Mouse (Mus musculus) skeletal muscle tissue, adult 2 months (tissue): ENCODE results near the gene St7.
"Not testable (repeated sequence)": the region's sequence is repeated elsewhere in the genome, so short reads cannot be mapped to it uniquely, and the experiment has no call there.

ENCODE experiments used
- DNase-seq: peaks from one replicate; pipeline ENCODE4 v3.0.0-alpha.2; 2012; ENCODE audit warnings: low read depth, low spot score

The St7 gene

DNA sequence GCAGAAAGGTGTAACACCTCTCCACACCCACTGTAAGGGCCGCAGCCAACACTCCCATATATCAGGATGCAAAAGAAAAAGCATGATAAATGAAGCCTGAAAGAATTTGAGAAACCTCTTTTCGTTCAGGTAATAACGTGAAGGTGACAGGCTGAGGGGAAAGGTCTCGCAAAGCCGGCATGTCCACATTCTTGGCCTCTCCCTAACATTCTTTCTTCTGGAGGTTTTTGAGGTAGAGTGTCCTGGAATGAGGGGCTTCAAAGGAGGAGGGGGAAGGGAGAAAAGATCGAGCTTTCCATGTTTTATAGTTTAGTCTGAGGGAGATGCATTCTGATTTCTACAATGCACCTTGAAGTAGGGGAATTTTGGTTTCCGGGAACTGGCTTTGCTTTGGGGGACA lies at the start of gene St7:
St7 (plus strand) TSS at position 287 of the 400 bp plus-strand sequence.
- no peak for DNase-seq

DNA sequence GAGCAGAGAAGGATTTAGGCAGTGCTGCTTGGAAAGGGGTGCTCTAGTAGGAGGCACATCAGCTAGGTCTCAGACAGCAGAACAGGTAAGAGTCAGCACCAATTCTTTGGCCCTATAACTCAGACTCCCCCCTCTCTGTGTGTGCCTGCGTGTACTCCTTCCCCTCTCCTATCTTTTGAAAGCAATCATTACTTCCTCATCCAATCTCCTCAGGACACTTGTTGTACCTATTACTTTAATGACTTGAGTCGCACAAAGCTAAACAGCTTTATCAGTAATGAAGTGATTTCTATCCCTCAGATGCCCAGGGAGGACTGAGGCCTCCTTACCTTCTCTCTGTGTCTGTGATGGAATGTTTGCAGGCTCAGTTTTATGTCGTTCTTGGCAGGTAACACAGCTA lies 46.6 kb upstream of the St7 start:
- no peak for DNase-seq

DNA sequence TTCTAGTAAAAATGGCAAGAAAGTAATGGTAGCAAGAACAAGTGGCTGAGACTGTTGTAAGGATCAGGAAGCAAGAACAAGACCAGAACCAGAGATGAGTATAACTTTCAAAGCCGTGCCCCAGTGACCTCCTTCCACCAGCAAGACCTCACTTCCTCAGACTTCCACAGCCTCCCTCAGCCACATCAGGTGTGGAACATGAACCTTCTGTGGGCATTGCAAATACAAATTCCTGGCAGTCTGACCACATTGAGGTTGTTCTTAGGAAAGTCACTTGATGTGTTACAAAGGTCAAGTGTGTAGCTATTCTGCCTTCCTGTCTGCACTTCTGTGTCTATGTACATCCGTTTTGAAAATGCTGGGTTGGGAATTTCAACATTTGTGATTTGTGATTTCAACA lies 40.6 kb upstream of the St7 start:
- DNase-seq: no peak

DNA sequence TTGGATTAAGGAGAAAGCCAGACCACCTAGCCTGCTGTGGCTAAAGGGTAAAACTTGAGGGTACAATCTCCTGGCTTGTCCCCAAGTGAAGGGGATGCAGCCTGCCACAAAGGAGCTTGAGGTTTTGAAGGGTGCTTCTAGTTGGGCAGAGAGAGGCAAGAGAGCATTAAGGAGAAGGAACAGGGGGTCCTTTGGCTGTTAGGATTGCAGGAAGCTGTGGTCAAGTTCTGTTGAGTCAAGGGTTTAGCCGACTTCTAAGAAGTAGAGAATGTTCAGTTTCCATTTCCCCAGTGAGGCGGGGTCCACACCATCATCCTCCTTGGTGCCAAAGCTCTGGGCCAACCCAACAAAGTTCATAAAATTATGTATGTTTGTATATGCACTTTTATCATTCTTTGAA lies 37.7 kb upstream of the St7 start:
- no peak for DNase-seq

DNA sequence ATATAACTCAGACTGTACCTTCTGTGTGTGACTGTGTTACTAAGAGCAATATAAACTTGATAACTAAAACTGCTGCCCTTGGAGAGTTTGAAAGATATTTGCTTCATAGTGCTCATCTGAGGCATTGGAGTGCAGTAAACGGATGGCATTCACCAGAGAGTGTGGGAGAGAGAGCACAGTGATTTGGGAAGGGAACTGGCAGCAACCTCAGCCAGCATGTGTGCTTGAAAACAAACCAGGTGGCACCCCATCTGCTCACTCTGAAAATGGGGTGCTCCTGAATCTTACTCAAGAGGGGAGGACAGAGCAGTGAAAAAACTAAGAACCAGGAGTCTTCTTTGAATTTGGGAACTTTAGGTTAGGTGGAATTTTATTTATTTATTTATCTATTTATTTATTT lies 35.4 kb upstream of the St7 start:
- no peak for DNase-seq

DNA sequence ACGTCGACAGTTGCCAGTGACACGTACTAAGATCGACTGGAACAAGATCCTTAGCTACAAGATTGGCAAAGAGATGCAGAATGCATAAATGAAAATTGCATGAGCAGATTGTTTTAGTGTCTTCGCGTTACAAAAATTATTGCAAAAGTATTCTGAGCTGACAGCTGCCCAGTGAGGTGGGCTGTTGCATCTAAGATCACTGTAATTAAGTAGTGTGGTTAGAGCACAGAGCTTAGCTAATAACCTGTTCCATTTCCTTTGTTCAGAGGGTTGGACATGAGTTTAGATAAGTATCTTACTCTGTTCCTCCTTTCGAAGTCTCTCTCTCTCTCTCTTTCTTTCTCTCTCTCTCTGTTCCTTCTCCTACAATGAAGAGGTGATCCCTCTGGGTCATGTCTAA lies 27.4 kb upstream of the St7 start:
- no peak for DNase-seq

DNA sequence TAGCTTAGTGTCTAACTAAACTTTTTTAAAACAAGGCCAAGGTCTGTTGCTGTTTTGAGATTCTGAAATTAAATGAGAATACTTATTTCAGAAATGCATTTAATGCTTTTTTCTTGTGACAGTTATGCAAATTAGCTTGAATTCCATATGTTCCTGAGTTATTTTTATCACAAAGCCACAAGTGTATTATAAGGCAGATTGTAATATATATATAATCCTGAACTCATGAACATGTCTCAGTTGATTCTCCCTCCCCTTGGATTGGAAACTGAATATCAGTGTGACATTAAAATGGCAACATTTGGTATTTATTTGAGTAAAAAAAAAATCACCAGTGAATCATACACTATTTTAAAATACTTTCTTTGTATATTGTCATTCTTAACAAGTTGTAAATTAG lies 26.7 kb upstream of the St7 start:
- no peak for DNase-seq

DNA sequence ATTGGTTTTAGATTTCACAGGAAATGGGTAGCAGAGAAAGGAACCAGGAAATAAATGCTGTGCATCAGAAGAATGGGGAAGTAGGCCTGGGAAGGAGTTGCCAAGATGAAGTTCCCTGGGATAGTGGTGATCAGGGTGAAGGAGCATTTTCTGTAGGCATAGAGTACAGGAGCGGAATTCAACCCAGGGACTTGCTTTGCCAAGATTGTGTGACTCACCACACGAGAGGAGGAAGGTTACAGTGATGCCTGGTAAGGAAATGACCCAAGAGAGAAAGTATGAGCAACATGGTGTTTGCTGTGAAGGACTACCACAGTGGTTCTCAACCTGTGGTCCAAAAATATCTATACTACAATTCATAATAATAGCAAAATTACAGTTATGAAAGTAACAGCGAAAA lies 24.9 kb upstream of the St7 start:
- no peak for DNase-seq

DNA sequence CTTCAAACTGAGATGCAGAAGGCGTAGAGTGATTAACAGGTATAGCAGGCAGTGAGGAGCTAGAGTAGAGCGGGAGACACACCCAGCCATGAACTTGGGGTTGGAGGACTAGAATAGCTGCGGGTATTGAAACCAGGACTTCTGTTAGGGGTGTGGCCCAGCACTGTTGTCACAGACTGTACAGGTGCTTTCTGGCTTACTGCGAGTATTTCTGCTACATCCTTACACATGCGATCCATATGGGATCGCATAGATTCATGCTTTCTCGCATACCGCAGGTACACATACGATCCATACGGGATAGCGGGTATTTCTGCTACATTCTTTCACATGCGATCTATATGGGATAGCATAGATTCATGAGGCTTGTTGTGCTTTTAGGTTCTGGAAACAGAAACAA lies 24.4 kb upstream of the St7 start:
- DNase-seq: no peak

DNA sequence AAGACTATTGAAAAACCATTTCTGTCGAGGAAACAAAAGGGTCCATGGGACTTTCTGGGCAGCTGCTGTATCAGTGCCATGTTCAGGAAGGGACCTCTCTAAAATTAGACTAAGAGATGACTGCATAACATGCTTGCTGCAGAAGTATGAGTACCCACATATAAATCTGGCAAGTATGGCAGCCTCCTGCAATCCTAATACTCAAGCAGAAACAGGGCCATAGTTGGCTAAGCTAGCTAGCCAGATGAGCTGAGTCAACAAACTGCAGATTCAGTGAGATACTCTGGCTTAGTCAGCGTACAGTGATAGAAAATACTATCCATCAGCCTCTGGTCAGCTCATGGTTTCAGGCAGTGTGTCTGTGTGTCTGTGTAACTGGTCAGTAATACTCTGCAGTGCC lies 22.9 kb upstream of the St7 start:
- peak; percentile 28 for DNase-seq

DNA sequence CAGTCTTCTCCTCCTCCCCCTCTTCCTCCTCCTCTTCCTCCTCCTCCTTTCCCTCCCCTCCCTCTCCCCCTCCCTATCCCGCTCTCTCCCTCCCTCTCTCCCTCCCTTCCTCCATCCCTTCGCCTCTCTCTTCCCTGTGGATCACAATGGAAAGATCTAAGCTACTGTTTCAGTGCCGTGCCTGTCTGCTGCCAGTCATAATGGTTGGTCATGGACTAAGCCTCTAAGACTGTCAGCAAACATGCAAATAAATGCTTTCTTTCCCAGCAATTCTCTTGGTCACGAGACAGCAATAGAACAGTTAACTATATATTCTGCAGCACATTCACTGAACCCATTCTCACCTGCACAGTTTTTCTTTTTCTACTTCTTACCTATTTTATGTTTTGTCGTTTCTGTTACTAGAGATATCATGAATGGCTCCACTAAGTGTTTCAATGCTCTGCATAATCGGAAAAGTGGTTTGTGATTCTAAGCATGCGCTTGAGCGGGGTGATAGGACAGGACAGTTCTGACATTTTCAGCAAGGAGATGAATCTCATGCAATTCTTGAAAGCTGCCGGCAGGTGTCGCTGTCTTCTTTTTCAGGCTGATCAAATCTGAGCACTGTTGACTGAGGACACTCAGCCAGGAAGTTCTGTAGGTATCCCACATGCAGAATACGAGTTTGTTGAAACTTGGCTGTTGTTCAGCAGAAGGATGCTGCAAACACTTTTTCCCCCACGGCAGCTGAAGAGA lies 17.5 kb upstream of the St7 start:
- DNase-seq: peak; percentile 64

DNA sequence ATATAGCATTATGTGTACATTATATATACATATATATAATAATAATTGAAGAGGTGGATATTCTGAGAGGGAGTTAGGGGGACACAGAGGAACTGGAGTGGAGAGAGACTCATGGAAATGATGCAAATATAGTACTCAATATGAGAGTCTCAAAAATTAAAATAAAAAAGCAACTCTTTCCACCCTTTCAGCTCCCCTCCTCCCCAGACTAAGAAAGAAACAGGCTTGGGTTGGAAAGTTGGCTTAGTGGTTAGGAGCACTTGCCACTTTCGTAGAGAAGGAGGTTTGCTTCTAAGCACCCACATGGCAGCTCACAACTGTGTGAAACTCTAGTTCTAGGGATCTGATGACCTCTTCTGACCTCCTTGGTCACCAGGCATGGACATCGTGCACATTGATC lies 15.7 kb upstream of the St7 start:
- no peak for DNase-seq

DNA sequence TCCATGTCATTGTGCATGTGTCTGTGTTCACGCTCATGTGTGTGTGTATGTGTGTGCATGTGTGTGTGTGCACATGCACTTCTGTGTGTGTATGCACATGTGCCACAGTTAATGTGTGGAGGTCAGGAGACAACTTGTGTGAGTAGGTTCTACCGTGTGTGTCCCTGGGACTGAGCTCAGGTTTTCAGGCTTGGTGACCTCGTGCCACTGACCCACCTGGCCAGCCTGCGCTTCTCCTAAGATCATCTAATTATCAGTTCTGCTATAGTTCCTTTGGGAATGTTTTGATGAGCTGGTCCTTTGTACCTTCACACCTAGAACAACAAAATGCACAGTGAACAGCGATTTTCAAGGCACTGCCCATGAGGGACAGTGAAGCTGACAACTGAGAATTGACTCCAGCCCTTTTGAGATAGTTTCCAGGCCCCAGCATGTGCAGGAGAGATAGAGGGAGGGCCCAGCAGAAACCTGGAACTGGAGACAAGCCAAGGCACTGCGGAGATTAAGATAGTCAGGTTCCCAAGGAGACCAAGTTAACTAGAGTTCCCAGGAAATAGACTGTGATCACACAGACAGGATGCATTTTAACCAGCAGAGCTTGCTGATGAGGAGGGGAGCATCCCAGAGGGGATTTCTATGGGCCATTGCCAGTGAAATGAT lies 12.3 kb upstream of the St7 start:
- no peak for DNase-seq

DNA sequence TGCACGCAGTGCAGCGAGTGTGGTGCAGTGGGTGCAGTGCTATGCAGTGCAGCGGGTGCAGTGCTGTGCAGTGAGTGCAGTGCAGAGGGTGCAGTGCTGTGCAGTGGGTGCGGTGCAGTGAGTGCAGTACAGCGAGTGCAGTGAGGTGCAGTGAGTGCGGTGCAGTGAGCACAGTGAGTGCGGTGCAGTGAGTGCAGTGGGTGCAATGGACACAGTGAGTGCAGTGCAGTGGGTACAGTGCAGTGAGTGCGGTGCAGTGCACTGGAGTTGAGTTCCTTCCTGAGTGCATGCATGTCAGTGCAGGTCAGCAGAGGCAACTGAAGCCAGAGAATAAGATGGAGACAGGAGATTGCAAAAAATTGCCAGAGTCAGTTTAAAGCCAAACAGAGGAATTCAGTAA lies 10.9 kb upstream of the St7 start:
- DNase-seq: no peak

DNA sequence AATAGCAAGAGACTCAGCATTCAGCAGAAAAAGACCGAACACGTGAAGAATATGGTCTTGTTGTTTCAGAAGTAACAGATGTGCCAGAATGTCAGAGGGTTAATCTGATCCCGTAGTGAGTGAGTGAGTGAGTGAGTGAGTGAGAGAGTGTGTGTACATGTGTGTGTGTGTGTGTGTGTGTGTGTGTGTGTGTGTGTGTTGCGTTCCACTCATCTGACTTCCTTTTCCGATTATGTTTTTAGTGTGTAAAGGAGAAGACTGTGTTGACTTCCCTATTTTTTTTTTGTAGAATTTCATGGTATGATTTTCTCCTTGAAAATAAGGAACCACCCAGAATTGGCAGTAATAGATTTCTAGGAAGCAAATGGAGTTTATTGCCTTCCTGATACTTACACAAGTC lies 4.1 kb upstream of the St7 start:
- no peak for DNase-seq

DNA sequence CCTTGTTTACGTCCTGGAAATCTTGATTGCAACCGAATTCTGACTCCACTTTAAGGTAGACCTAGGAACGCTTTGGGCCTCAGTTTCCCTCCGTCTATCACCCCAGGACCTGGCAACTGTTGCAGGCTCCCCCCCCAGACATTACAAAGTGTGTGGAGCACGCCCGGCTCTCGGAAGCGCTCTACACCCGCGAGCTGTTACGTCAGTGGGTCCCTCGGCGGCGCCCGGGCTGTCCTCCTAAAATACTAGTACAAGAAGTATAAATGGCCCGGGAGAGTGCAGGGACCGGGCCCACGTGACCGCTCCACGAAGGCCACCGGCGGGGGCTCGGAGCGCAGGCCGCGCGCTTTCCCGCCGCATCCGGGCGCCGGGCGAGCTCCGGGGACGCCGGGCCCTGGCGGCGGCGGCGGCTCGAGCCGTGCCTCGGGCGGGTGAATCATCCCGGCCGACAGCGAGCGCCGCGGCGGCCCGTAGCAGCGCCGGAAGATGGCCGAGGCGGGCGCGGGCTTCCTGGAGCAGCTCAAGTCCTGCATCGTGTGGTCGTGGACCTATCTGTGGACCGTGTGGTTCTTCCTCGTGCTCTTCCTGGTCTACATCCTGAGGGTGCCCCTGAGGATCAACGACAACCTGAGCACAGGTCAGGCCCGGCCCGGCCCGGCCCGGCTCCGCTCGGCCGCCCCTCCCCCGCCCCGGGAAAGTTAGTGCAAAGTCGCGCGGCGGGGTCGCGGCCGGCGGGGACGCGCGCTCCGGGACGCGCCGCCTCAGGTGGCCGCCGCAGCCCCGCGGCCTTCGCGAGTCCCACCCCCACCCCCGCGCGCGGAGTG lies 1.2 kb downstream of the St7 start:
- peak; percentile 56 for DNase-seq

DNA sequence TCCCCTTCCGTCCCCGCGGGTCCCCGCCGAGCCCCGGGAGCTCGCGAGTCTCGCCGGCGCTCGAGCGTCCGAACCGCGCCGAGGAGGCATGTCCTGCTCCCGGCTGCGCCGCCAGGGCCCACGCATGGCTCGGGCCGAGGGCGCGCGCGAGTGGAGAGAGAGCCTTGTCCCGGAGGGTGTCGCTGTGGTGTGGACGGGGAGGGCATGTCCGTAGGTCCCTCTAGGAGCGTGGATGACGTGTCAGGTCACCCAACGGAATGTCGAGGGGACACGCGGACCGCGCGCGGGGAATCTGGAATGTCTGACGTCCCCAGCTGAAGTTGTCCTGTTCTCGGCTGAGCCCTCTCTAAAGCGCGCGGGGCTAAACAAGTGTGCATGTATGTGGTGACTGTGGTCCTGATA lies 1.8 kb downstream of the St7 start:
- peak; percentile 61 for DNase-seq

DNA sequence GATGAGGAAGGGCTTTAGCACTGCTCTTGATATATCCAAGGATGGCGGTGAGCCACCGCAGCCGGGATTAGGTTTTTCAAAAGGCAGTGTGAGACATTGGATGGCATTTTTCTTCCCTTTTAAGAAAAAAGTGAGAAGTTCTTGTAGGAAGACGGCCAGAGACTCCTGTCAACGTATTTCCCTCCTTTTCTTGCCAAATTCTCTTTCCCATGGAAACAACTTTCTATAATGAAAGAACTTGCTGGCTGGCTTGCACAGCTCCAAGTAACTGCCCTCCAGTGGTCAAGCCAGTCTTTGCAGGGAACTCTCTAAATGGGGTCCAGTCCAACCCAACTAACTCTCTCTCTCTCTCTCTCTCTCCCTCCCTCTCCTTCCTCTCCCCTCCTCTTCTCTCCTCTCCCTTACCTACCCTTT lies 3.6 kb downstream of the St7 start:
- peak; percentile 17 for DNase-seq

DNA sequence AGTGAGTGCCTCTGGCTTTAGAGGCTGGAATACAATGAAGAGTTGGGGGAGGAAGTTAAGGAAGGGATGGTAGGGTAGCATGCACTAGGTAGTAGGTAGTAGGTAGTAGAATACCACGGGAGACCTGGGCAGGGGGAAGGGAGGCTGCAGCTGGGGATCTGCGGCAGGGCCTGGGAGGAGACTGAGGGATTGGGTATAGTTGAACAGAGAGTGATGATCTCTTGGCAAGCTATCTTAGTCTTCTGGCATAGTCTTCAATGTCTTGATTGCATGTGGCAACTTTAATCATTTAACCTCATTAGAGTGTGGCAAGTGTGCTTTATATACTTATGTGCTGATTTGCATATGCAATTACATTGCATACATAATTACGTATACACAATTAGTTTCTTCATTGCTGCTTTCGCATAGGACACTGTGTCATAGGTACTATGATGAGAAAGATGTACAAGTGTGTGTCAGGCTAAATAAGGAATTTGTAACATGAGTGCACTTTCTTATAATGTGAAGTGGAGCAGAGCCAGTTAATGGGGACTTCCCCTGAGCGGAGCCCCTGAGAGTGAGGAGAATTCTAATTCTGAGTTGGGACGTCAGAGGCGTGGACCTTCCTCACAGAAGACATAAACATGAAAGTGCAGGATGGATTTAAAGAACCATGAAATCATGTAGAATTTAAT lies 8.3 kb downstream of the St7 start:
- DNase-seq: no peak

DNA sequence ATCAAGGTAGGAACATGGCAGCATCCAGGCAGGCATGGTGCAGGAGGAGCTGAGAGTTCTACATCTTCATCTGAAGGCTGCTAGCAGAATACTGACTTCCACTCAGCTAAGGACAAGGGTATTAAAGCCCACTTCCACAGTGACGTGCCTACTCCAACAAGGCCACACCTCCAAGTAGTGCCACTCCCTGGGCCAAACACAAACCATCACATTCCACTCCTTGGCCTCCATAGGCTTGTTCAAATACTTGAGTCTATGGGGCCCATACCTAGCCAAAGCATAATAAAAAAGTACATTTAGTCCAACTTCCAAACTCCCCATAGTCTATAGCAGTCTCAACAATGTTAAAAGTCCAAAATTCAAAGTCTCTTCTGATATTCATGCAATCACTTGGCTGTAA lies 11.3 kb downstream of the St7 start:
- not testable (repeated sequence) for DNase-seq

DNA sequence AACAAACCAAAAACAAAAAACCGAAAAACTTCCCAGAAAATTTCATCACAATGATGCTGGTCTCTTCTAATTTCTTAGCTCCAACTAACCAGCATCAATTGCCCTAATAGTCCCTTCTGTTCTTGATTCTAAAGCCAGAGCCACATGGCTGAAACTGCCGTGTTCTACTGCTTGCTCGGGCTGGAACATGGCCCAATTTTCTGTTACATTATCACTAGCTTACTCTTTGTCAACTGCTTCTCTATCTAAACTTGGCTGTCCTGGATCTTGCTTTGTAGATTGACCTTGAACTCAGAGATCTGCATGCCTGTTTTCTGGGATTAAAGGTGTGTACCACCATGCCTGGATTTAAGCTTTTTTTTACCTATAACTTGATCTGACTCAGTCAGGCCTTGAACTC lies 13.2 kb downstream of the St7 start:
- DNase-seq: no peak

DNA sequence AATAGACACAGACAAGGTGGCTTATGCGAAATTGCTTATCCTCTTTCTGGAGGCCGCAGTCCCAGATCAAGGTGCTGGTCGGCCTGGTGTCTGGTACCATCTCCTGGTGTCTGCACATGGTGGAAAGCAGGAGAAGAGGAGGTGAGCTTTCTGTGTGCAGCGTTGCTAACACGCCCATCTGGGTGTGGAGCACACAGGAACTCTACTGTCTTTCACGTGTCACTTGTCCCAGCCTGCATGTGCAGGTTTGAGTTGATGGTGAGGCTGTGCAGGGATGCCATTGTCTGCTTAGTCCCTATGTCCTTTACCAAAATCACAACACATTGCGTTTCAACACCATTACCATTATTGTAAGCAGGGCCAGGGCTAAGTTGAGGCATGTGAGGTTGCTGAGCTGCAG lies 26.2 kb downstream of the St7 start:
- no peak for DNase-seq
